In genomic region chr19:60682283-60682682, GRCm38 (mm10) we compare ENCODE assay signal across 12 mouse cellular contexts.
DNase-seq lines count a peak whose midpoint lies in the region; ATAC-seq and TF ChIP-seq lines count a peak whose summit lies in the region.
"Had no signal": no experiment of that assay in that cellular context is flagged by ENCODE, and none has a peak within 500 bp of the region (broad histone marks: within the 10 kb centered on the region; RNA-seq: fewer than 3 reads in every experiment).

No protein-coding gene starts in this region.

- H3K9me3 ChIP-seq in forebrain, postnatal 0 days (ENCODE audit: low read length) = no peaks in the 10 kb centered on the region
- no peaks in the 10 kb centered on the region for H3K9me3 ChIP-seq in forebrain, embryonic 13.5 days (replicated peaks)
- H3K9me3 ChIP-seq: heart, embryonic 15.5 days had no signal

- 46% methylated on average over 3 of the region's 3 CpGs for WGBS in forebrain, postnatal 0 days
- 63% methylated on average over 3 of the region's 3 CpGs for WGBS in forebrain, embryonic 13.5 days

- no peaks in the 10 kb centered on the region for H3K4me1 ChIP-seq in forebrain, postnatal 0 days (ENCODE audit: insufficient read depth)
- no peaks in the 10 kb centered on the region for H3K4me1 ChIP-seq in forebrain, embryonic 13.5 days
- H3K4me1 ChIP-seq: heart, embryonic 15.5 days had no signal

- intact Hi-C loops in gastrocnemius, postnatal 14 days (cut with DNase I; ENCODE audit: low total_unique reads) = no loop called here

- no peak overlapping the region for H3K4me3 ChIP-seq in forebrain, postnatal 0 days (ENCODE audit: low read depth, low read length)
- H3K4me3 ChIP-seq in forebrain, embryonic 13.5 days = no peak overlapping the region
- H3K4me3 ChIP-seq: heart, embryonic 15.5 days had no signal

- no peak overlapping the region for H3K4me2 ChIP-seq in forebrain, postnatal 0 days (ENCODE audit: low read depth)
- H3K4me2 ChIP-seq in forebrain, embryonic 13.5 days = no peak overlapping the region
- H3K4me2 ChIP-seq: heart, embryonic 15.5 days had no signal

- TF ChIP-seq CTCF in forebrain, postnatal 0 days (IDR thresholded peaks at IDR 0.05; ENCODE audit: low read depth) = no peak

- DNase-seq in forebrain, postnatal 0 days = peak; percentile 31
- peak; percentile 50 to 55 for DNase-seq in frontal cortex, adult 2 months (ENCODE audit: extremely low spot score in 1 of 2, low spot score in 1 of 2)
- DNase-seq in layer of hippocampus, postnatal 14 days (ENCODE audit: low spot score in 2 of 2) = peak; percentile 45 to 48
- peak; percentile 36 to 37 for DNase-seq in right cerebral cortex, adult 2 months (ENCODE audit: low spot score in 2 of 2)
- DNase-seq in ovary, postnatal 10 days (ENCODE audit: low spot score) = no peak
- DNase-seq in gastrocnemius, postnatal 14 days = no peak
- DNase-seq in lung, postnatal 25 days (ENCODE audit: low spot score) = no peak
- DNase-seq: gastrocnemius, postnatal 36 days; kidney, adult 11 months; liver had no signal

- ATAC-seq in forebrain, postnatal 0 days = peak; percentile 71
- no peak for ATAC-seq in forebrain, embryonic 13.5 days

- no peak overlapping the region for H3K27ac ChIP-seq in forebrain, postnatal 0 days (ENCODE audit: low read depth, low read length)
- H3K27ac ChIP-seq in forebrain, embryonic 13.5 days = no peak overlapping the region
- H3K27ac ChIP-seq: heart, embryonic 15.5 days had no signal

- H3K27me3 ChIP-seq in forebrain, postnatal 0 days (ENCODE audit: insufficient read depth, low read length) = no peaks in the 10 kb centered on the region
- H3K27me3 ChIP-seq in forebrain, embryonic 13.5 days = no peaks in the 10 kb centered on the region
- H3K27me3 ChIP-seq: heart, embryonic 15.5 days had no signal

- no peak overlapping the region for H3K9ac ChIP-seq in forebrain, postnatal 0 days
- no peak overlapping the region for H3K9ac ChIP-seq in forebrain, embryonic 13.5 days
- H3K9ac ChIP-seq: heart, embryonic 15.5 days had no signal

- H3K36me3 ChIP-seq in forebrain, postnatal 0 days (ENCODE audit: insufficient read depth) = no peaks in the 10 kb centered on the region
- no peaks in the 10 kb centered on the region for H3K36me3 ChIP-seq in forebrain, embryonic 13.5 days (ENCODE audit: poor library complexity, severe bottlenecking)
- H3K36me3 ChIP-seq: heart, embryonic 15.5 days had no signal

Comparison
In these comparisons a context has a peak if more than half of its experiments do, and no peak if none do; other contexts are left out.
1. DNase-seq: peak in forebrain, postnatal 0 days (single experiment), frontal cortex, adult 2 months (2 of 2), layer of hippocampus, postnatal 14 days (2 of 2) and right cerebral cortex, adult 2 months (2 of 2); none in ovary, postnatal 10 days (single experiment), gastrocnemius, postnatal 14 days (single experiment) and lung, postnatal 25 days (single experiment).